Mouse (Mus musculus) ES-E14 (cell line): Measurements from ENCODE around the gene Mynn.

Experiments
- CHD2 ChIP-seq: IDR thresholded peaks from 2 replicates; pipeline ENCODE4 v1.6.1; 2014; ENCODE audit warnings: mild to moderate bottlenecking, low read depth, low read length, inconsistent platforms
- HCFC1 ChIP-seq: IDR thresholded peaks from 2 replicates; pipeline ENCODE4 v1.6.1; 2012; ENCODE audit warnings: low read length, inconsistent platforms, borderline replicate concordance; ENCODE audit not compliant: insufficient read depth
- MAFK ChIP-seq: IDR thresholded peaks from 2 replicates; pipeline ENCODE4 v1.6.1; 2014; ENCODE audit warnings: mild to moderate bottlenecking, low read depth, low read length, inconsistent platforms; ENCODE audit not compliant: insufficient read depth
- ZC3H11A ChIP-seq: IDR thresholded peaks from 2 replicates; pipeline ENCODE4 v1.6.1; 2012; ENCODE audit warnings: low read depth, mild to moderate bottlenecking, inconsistent platforms, low read length, borderline replicate concordance

GRCm38 (mm10) chr3:30599711-30600545, 1.9 kb upstream of the Mynn start, which contains the start of gene Actrt3:
- TF ChIP-seq CHD2 (no peak), ZC3H11A (no peak), MAFK (no peak), HCFC1 (no peak)
